Mouse (Mus musculus) megakaryocyte, embryonic 14.5 days (primary cell): Measurements from ENCODE around the gene Rsrp1.

Experiments used
- FLI1 ChIP-seq: IDR thresholded peaks from 2 replicates; pipeline ENCODE4 v1.6.1; 2012; ENCODE audit warnings: low read length, inconsistent platforms, mixed read lengths
- GATA1 ChIP-seq: IDR thresholded peaks from 3 replicates; pipeline ENCODE4 v1.6.1; 2012; ENCODE audit warnings: mixed read lengths, low read length, inconsistent platforms, borderline replicate concordance

DNA sequence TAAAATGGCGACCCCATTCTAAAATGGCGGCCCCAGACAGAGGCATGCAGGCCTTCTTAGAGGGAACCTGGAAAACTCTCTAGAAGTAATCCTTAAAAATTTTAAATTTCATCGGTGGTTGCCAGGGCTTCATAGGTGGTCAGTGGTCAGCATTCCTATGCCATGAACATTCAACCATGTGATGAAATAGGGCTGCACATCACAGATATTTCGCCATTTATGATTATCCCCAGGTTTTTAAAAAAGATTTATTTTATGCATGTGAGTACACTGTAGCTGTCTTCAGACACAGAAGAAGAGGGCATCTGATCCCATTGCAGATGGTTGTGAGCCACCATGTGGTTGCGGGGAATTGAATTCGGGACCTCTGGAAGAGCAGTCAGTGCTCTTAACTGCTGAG lies 2.8 kb upstream of the Rsrp1 start:
- TF ChIP-seq GATA1, result no peak
- no peak for TF ChIP-seq FLI1
